Mouse (Mus musculus) limb, embryonic 10.5 days (tissue): Measurements from ENCODE around the gene B3gnt4. TPM values are rescaled to one million over a fixed set of nuclear protein-coding genes. Genes with fewer than 3 reads are reported as not detected.
"Not testable (repeated sequence)": the region's sequence is repeated elsewhere in the genome, so short reads cannot be mapped to it uniquely, and the experiment has no call there.

Source experiments
- DNase-seq: peaks from one replicate; pipeline ENCODE4 v3.0.0-alpha.2; 2017; ENCODE audit warnings: low spot score
- H3K27ac ChIP-seq: fragments of 300-500 bp; sonication (generic); 2 replicates; pipeline ENCODE4 v1.5.1; 2016; ENCODE audit warnings: mild to moderate bottlenecking
- H3K27me3 ChIP-seq: fragments of 300-500 bp; sonication (generic); 2 replicates; pipeline ENCODE4 v1.6.1; 2016; ENCODE audit warnings: low read depth, mild to moderate bottlenecking; ENCODE audit not compliant: poor library complexity, severe bottlenecking
- H3K36me3 ChIP-seq: fragments of 300-500 bp; sonication (generic); 2 replicates; pipeline ENCODE4 v1.6.1; 2016; ENCODE audit warnings: mild to moderate bottlenecking, moderate library complexity
- H3K4me1 ChIP-seq: fragments of 300-500 bp; sonication (generic); 2 replicates; pipeline ENCODE4 v1.6.1; 2016
- H3K4me3 ChIP-seq: fragments of 300-500 bp; sonication (generic); 2 replicates; pipeline ENCODE4 v1.5.1; 2016; ENCODE audit warnings: mild to moderate bottlenecking, moderate library complexity
- H3K9me3 ChIP-seq: fragments of 300-500 bp; sonication (generic); replicated peaks from 2 replicates; pipeline ENCODE4 v1.6.1; 2016; ENCODE audit warnings: mild to moderate bottlenecking
- WGBS: fragments of 180-500 bp; shearing (Covaris S2); methylation state at CpG from one replicate; pipeline ENCODE4 v1.1.7; 2016; 5-methylcytosine and 5-hydroxymethylcytosine counted together
- polyA plus RNA-seq: library from polyadenylated mRNA; unstranded; fragments of >200 nt; fragmentation: Nextera tagmentation; extraction: Ambion mirVana; gene quantifications from 2 replicates; pipeline ENCODE4 v1.2.1, GENCODE M21; 2016

The B3gnt4 gene
- polyA plus RNA-seq, 1 experiment from 2014 or later: 1.1 TPM

DNA sequence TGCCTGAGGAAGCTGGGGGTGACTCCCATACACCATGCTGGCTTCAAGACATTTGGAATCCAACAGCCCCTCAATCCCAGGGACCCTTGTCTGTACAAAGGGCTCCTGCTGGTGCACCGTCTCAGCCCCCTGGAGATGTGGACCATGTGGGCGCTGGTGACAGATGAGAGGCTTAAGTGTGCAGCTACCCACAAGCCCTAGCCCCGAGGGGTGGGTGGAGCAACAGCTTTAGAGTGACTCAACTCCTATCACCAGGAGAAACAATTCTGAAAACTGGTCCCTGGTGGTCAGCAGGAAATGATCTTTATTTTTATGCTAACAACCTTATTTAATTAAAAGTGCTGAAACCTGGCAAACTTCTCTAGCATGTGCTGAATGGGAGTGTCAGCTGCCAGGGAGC lies 1.2 kb downstream of the B3gnt4 start:
- peaks cover 48% of the 10 kb centered on the region for H3K36me3 ChIP-seq
- not testable (repeated sequence) for H3K9me3 ChIP-seq, H3K4me3 ChIP-seq, H3K27ac ChIP-seq, DNase-seq
- H3K4me1 ChIP-seq: peaks cover 17% of the 10 kb centered on the region
- 83% methylated on average over 3 of the region's 3 CpGs for WGBS
- H3K27me3 ChIP-seq: peaks cover 33% of the 10 kb centered on the region

GRCm38 (mm10) chr5:123512102-123512501 lies 1.8 kb downstream of the B3gnt4 start:
- H3K36me3 ChIP-seq: peaks cover 55% of the 10 kb centered on the region

GRCm38 (mm10) chr5:123514871-123515270 lies 4.6 kb downstream of the B3gnt4 start:
- Histone ChIP-seq H3K4me3 (no peak overlapping the region), H3K36me3 (peaks cover 72% of the 10 kb centered on the region), H3K4me1 (no peaks in the 10 kb centered on the region), H3K27ac (no peak overlapping the region), H3K27me3 (peaks cover 8% of the 10 kb centered on the region; the same call in 1 of the 2 replicates), H3K9me3 (no peaks in the 10 kb centered on the region)
- 88% methylated on average over 5 of the region's 5 CpGs for WGBS
- DNase-seq: no peak

More at GRCm38 (mm10) chr5:123512102-123512501, 1.8 kb downstream of the B3gnt4 start:
- H3K4me1 ChIP-seq: peaks cover 17% of the 10 kb centered on the region
- H3K4me3 ChIP-seq: no peak overlapping the region
- WGBS: 81% methylated on average over 3 of the region's 3 CpGs
- no peaks in the 10 kb centered on the region for H3K9me3 ChIP-seq
- no peak for DNase-seq
- H3K27me3 ChIP-seq: peaks cover 26% of the 10 kb centered on the region
- no peak overlapping the region for H3K27ac ChIP-seq

- no peaks in the 10 kb centered on the region for H3K27me3 ChIP-seq
- 89% methylated on average over 9 of the region's 9 CpGs for WGBS
These were observed 10.4 kb downstream of the B3gnt4 start for GRCm38 (mm10) chr5:123520666-123521065.

DNA sequence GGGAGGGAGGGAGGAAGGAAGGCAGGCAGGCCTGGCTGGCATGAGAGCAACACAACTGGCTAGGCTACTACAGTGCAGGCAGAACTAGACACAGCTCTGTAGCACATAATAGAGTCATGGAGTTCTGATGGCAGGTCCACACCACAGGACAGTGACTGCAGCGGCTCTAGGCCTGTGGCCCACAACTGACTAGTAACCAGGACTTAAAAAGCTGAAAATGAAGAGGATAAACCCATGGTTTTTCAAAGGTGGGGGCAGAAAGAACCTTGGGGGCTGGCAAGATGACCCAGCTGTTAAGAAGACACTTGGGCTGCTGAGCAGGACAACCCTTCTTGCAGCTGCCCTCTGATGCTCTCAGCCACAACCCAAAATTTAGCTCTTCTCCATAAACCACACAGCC lies 11.4 kb downstream of the B3gnt4 start:
- 91% methylated on average over 1 of the region's 1 CpGs for WGBS
- no peak overlapping the region for H3K4me3 ChIP-seq
- no peak for DNase-seq
- H3K27me3 ChIP-seq: no peaks in the 10 kb centered on the region
- H3K27ac ChIP-seq: no peak overlapping the region
- peaks cover 36% of the 10 kb centered on the region for H3K4me1 ChIP-seq
- no peaks in the 10 kb centered on the region for H3K9me3 ChIP-seq
- peaks cover 22% of the 10 kb centered on the region for H3K36me3 ChIP-seq

More at GRCm38 (mm10) chr5:123520666-123521065, 10.4 kb downstream of the B3gnt4 start:
- H3K27ac ChIP-seq: no peak overlapping the region
- peaks cover 31% of the 10 kb centered on the region for H3K36me3 ChIP-seq
- peaks cover 36% of the 10 kb centered on the region for H3K4me1 ChIP-seq
- no peak for DNase-seq
- no peak overlapping the region for H3K4me3 ChIP-seq
- H3K9me3 ChIP-seq: no peaks in the 10 kb centered on the region

- H3K9me3 ChIP-seq: no peaks in the 10 kb centered on the region
- no peaks in the 10 kb centered on the region for H3K27me3 ChIP-seq
- peaks cover 36% of the 10 kb centered on the region for H3K4me1 ChIP-seq
- peaks cover 16% of the 10 kb centered on the region for H3K36me3 ChIP-seq
- no peak overlapping the region for H3K27ac ChIP-seq
- no peak overlapping the region for H3K4me3 ChIP-seq
- no peak for DNase-seq
- 88% methylated on average over 1 of the region's 1 CpGs for WGBS
These were observed 11.9 kb downstream of the B3gnt4 start for GRCm38 (mm10) chr5:123522166-123522565.

DNA sequence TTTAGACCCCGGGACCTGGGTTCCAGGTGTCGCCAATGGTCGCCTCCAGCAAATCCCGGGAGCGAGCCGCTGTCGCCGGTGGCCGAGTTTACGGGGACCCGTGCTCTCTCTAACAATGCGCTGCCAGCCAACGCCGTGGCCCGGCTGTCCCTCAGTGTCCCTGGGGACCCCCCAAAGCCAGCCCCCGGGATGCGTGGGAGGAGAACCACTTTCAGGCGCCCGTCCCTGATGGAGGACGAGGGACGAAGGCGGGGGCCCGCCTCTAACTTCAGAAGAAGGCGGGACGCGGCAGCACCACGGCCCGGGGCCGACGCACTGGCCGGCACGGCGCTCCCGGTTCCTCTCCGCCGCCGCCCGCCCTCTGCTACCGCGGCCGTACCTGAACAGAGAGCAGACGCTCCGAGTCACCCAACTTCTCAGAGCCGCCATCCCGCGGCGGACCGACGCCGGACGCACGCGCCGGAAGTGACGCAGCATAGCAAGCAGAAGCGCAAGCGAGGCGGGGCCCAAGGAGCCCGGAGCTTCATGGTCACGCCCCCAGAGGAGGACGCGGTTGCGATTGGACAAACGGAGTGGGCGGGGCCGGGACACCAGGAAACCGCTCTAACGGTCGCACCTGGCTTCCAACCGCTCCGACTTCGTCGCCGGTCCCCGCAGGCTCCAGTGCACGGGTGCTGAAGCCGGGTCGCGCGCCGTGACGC lies 13.6 kb downstream of the B3gnt4 start, which contains the start of gene Diablo:
Gene Diablo (minus strand): TSS at position 485 of the 701 bp plus-strand sequence.
- H3K9me3 ChIP-seq: no peaks in the 10 kb centered on the region
- peaks cover 14% of the 10 kb centered on the region for H3K36me3 ChIP-seq
- H3K27me3 ChIP-seq: no peaks in the 10 kb centered on the region
- H3K4me3 ChIP-seq: peak within 1 kb of the TSS; percentile 98
- DNase-seq: peak; percentile 99
- WGBS: under 1% methylated on average over 82 of the region's 82 CpGs
- H3K4me1 ChIP-seq: peaks cover 36% of the 10 kb centered on the region
- peak within 1 kb of the TSS; percentile 89 for H3K27ac ChIP-seq

- H3K9me3 ChIP-seq: no peaks in the 10 kb centered on the region
- H3K27ac ChIP-seq: 0 out of 2 replicates have a peak overlapping the region, but pooled peaks have one; percentile 89
- peak overlapping the region; percentile 98 for H3K4me3 ChIP-seq
- peaks cover 18% of the 10 kb centered on the region for H3K36me3 ChIP-seq
- DNase-seq: peak; percentile 96
- 2% methylated on average over 27 of the region's 27 CpGs for WGBS
- H3K27me3 ChIP-seq: no peaks in the 10 kb centered on the region
- H3K4me1 ChIP-seq: peaks cover 36% of the 10 kb centered on the region
These were observed 14.1 kb downstream of the B3gnt4 start for GRCm38 (mm10) chr5:123524393-123524750.

- peaks cover 27% of the 10 kb centered on the region for H3K36me3 ChIP-seq
- H3K4me3 ChIP-seq: peak within 1 kb of the TSS; percentile 98
- no peak for DNase-seq
- H3K27me3 ChIP-seq: no peaks in the 10 kb centered on the region
- no peaks in the 10 kb centered on the region for H3K9me3 ChIP-seq
- H3K4me1 ChIP-seq: peaks cover 36% of the 10 kb centered on the region
- H3K27ac ChIP-seq: 0 out of 2 replicates have a peak within 1 kb of the TSS, but pooled peaks have one; percentile 89
- WGBS: 87% methylated on average over 7 of the region's 7 CpGs
These were observed 15.0 kb downstream of the B3gnt4 start, which contains the start of gene Gm49027 for GRCm38 (mm10) chr5:123525281-123525680. Gene Gm49027, minus strand, starts transcription at chr5:123525488.

DNA sequence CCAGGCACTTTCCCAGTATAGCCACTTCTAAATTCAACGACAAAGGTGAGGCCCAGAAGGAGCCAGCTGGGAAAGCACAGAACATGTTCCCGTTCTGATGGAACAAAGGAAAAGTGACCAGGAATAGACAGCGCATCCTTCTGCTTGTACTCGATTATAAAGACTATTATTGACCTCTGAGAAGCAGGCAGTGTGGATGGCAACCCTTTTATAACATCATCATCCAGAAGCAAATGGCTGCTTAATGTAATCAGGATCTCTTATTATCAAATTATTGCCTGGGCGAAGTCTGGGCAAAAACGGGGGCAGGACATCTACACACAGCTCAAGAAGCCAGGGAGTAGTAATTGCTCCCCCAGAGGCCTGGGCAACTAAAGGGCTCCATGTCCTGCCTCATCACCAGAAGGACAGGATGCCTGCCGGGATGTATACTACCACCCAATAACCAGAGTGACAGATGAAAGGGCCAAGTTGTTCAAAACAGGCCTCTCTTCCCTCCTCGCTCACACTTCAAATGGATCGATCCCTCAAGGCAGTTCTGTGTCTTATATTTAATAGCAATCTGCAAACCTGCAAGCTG lies 15.7 kb downstream of the B3gnt4 start:
- no peaks in the 10 kb centered on the region for H3K9me3 ChIP-seq
- peaks cover 34% of the 10 kb centered on the region for H3K4me1 ChIP-seq
- no peak overlapping the region for H3K4me3 ChIP-seq
- no peak for DNase-seq
- WGBS: 94% methylated on average over 9 of the region's 9 CpGs
- H3K27me3 ChIP-seq: no peaks in the 10 kb centered on the region
- H3K36me3 ChIP-seq: peaks cover 35% of the 10 kb centered on the region
- no peak overlapping the region for H3K27ac ChIP-seq

GRCm38 (mm10) chr5:123528641-123529040 lies 18.4 kb downstream of the B3gnt4 start:
- WGBS: 84% methylated on average over 7 of the region's 7 CpGs
- Histone ChIP-seq H3K36me3 (peaks cover 61% of the 10 kb centered on the region), H3K9me3 (no peaks in the 10 kb centered on the region), H3K4me3 (no peak overlapping the region), H3K4me1 (peaks cover 8% of the 10 kb centered on the region), H3K27ac (no peak overlapping the region), H3K27me3 (no peaks in the 10 kb centered on the region)
- no peak for DNase-seq

DNA sequence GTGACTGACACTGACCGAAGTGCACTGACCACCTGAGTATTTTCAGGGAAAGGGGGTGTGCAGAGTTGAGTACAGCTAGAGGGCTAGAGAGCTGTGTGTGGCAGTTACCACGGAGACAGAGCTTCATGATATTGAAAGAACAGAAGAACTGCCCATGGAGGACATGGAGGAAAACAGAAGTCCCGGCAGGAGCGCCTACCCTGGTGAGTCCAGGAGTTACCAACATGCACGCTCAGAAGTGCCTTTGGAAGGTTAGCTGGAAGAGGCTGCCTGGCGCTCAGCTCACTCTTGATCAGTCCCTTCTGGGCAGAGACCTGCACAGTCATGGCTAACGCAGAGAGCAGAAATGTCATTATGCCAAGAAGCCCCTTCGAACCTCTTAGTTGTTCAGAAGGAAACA lies 19.8 kb downstream of the B3gnt4 start:
- Histone ChIP-seq H3K27me3 (no peaks in the 10 kb centered on the region), H3K27ac (no peak overlapping the region), H3K9me3 (no peaks in the 10 kb centered on the region), H3K4me3 (no peak overlapping the region), H3K36me3 (peaks cover 75% of the 10 kb centered on the region), H3K4me1 (no peaks in the 10 kb centered on the region)
- 91% methylated on average over 8 of the region's 8 CpGs for WGBS
- DNase-seq: no peak

DNA sequence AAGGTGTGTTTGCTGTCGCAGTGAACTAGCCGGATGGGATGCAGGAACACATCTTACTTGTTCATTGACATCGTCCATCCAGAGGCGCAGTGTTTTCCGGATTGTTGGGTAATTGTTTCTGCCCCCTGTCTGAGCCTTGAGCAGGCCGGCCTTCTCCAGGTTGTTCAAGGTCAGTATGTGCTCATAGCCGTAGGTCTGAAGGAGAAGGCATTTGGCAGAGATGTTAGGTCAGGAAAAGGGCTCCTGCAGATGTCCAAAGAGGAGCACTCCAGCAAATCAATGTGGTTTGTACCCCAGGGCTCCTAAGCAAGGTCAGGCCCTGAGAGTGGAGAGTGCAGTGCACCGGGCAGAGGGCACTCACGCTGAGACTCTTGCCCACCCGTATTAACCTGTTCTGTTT lies 23.5 kb downstream of the B3gnt4 start:
- 95% methylated on average over 10 of the region's 10 CpGs for WGBS
- no peaks in the 10 kb centered on the region for H3K9me3 ChIP-seq

More for the DNA sequence above, 23.5 kb downstream of the B3gnt4 start:
- H3K4me3 ChIP-seq: no peak overlapping the region
- H3K27ac ChIP-seq: no peak overlapping the region
- H3K27me3 ChIP-seq: no peaks in the 10 kb centered on the region
- DNase-seq: no peak
- peaks cover 91% of the 10 kb centered on the region for H3K36me3 ChIP-seq
- no peaks in the 10 kb centered on the region for H3K4me1 ChIP-seq
